Mouse (Mus musculus): ENCODE data around the gene P4hb.
A peak's percentile ranks its signal among the peaks of the same experiment; 100 is the strongest.

The P4hb gene

GRCm38 (mm10) chr11:120615167-120615566 lies 42.1 kb upstream of the P4hb start:
- Histone ChIP-seq H3K4me1 (replicated peaks; ENCODE audit: low read depth, low read length) (peaks cover 86% of the 10 kb centered on the region), H3K4me3 (replicated peaks; ENCODE audit: low read length) (no peak overlapping the region; the same call in 1 of the 2 replicates), H3K36me3 (ENCODE audit: insufficient read depth, low read length) (peaks cover 82% of the 10 kb centered on the region), H3K9me3 (ENCODE audit: low read length) (no peaks in the 10 kb centered on the region), H3K27me3 (ENCODE audit: insufficient read depth, low read length) (no peaks in the 10 kb centered on the region)
- TF ChIP-seq CTCF (conservative IDR thresholded peaks at IDR 0.05; ENCODE audit: low read length) (no peak), NANOG (IDR thresholded peaks at IDR 0.05; ENCODE audit: borderline replicate concordance, low read length) (no peak), POU5F1 (IDR thresholded peaks at IDR 0.05; ENCODE audit: borderline replicate concordance, low read length) (no peak)

GRCm38 (mm10) chr11:120613976-120614375 lies 40.9 kb upstream of the P4hb start:
- H3K4me3 ChIP-seq (replicated peaks; ENCODE audit: low read length) = no peak overlapping the region
- peaks cover 89% of the 10 kb centered on the region for H3K4me1 ChIP-seq (replicated peaks; ENCODE audit: low read depth, low read length)
- TF ChIP-seq POU5F1 (IDR thresholded peaks at IDR 0.05; ENCODE audit: borderline replicate concordance, low read length) = no peak
- no peak for TF ChIP-seq CTCF (conservative IDR thresholded peaks at IDR 0.05; ENCODE audit: low read length)
- no peak for TF ChIP-seq NANOG (IDR thresholded peaks at IDR 0.05; ENCODE audit: borderline replicate concordance, low read length)
- H3K36me3 ChIP-seq (ENCODE audit: insufficient read depth, low read length) = peaks cover 78% of the 10 kb centered on the region
- H3K9me3 ChIP-seq (ENCODE audit: low read length) = no peaks in the 10 kb centered on the region
- H3K27me3 ChIP-seq (ENCODE audit: insufficient read depth, low read length) = no peaks in the 10 kb centered on the region

GRCm38 (mm10) chr11:120613481-120613972 lies 40.5 kb upstream of the P4hb start:
- no peak overlapping the region for H3K4me3 ChIP-seq (replicated peaks; ENCODE audit: low read length)

GRCm38 (mm10) chr11:120612763-120613162 lies 39.7 kb upstream of the P4hb start:
- H3K4me3 ChIP-seq (replicated peaks; ENCODE audit: low read length) = no peak overlapping the region
- H3K27me3 ChIP-seq (ENCODE audit: insufficient read depth, low read length) = no peaks in the 10 kb centered on the region
- peak; percentile 66 for TF ChIP-seq CTCF (conservative IDR thresholded peaks at IDR 0.05; ENCODE audit: low read length)
- TF ChIP-seq NANOG (IDR thresholded peaks at IDR 0.05; ENCODE audit: borderline replicate concordance, low read length) = no peak
- no peak for TF ChIP-seq POU5F1 (IDR thresholded peaks at IDR 0.05; ENCODE audit: borderline replicate concordance, low read length)
- H3K9me3 ChIP-seq (ENCODE audit: low read length) = no peaks in the 10 kb centered on the region
- H3K36me3 ChIP-seq (ENCODE audit: insufficient read depth, low read length) = peaks cover 70% of the 10 kb centered on the region
- peaks cover 90% of the 10 kb centered on the region for H3K4me1 ChIP-seq (replicated peaks; ENCODE audit: low read depth, low read length)

More at GRCm38 (mm10) chr11:120613481-120613972, 40.5 kb upstream of the P4hb start:
- no peaks in the 10 kb centered on the region for H3K27me3 ChIP-seq (ENCODE audit: insufficient read depth, low read length)
- TF ChIP-seq CTCF (conservative IDR thresholded peaks at IDR 0.05; ENCODE audit: low read length) = no peak
- TF ChIP-seq POU5F1 (IDR thresholded peaks at IDR 0.05; ENCODE audit: borderline replicate concordance, low read length) = no peak
- no peak for TF ChIP-seq NANOG (IDR thresholded peaks at IDR 0.05; ENCODE audit: borderline replicate concordance, low read length)
- no peaks in the 10 kb centered on the region for H3K9me3 ChIP-seq (ENCODE audit: low read length)
- peaks cover 89% of the 10 kb centered on the region for H3K4me1 ChIP-seq (replicated peaks; ENCODE audit: low read depth, low read length)
- H3K36me3 ChIP-seq (ENCODE audit: insufficient read depth, low read length) = peaks cover 73% of the 10 kb centered on the region

GRCm38 (mm10) chr11:120610477-120611046 lies 37.5 kb upstream of the P4hb start:
- no peaks in the 10 kb centered on the region for H3K9me3 ChIP-seq (ENCODE audit: low read length)
- TF ChIP-seq NANOG (IDR thresholded peaks at IDR 0.05; ENCODE audit: borderline replicate concordance, low read length) (no peak), POU5F1 (IDR thresholded peaks at IDR 0.05; ENCODE audit: borderline replicate concordance, low read length) (no peak), CTCF (conservative IDR thresholded peaks at IDR 0.05; ENCODE audit: low read length) (no peak)
- H3K4me3 ChIP-seq (replicated peaks; ENCODE audit: low read length) = no peak overlapping the region
- peaks cover 92% of the 10 kb centered on the region for H3K4me1 ChIP-seq (replicated peaks; ENCODE audit: low read depth, low read length)
- H3K36me3 ChIP-seq (ENCODE audit: insufficient read depth, low read length) = peaks cover 79% of the 10 kb centered on the region
- 0 out of 2 replicates have a peak, but pooled peaks cover 2% of the 10 kb centered on the region for H3K27me3 ChIP-seq (ENCODE audit: insufficient read depth, low read length)

GRCm38 (mm10) chr11:120609250-120609649 lies 36.2 kb upstream of the P4hb start:
- Histone ChIP-seq H3K4me1 (replicated peaks; ENCODE audit: low read depth, low read length) (peaks cover 81% of the 10 kb centered on the region), H3K36me3 (ENCODE audit: insufficient read depth, low read length) (peaks cover 79% of the 10 kb centered on the region), H3K4me3 (replicated peaks; ENCODE audit: low read length) (peak overlapping the region; percentile 72), H3K27me3 (ENCODE audit: insufficient read depth, low read length) (0 out of 2 replicates have a peak, but pooled peaks cover 2% of the 10 kb centered on the region), H3K9me3 (ENCODE audit: low read length) (no peaks in the 10 kb centered on the region)
- TF ChIP-seq NANOG (IDR thresholded peaks at IDR 0.05; ENCODE audit: borderline replicate concordance, low read length) = no peak
- no peak for TF ChIP-seq CTCF (conservative IDR thresholded peaks at IDR 0.05; ENCODE audit: low read length)
- TF ChIP-seq POU5F1 (IDR thresholded peaks at IDR 0.05; ENCODE audit: borderline replicate concordance, low read length) = no peak

GRCm38 (mm10) chr11:120608241-120609034 lies 35.4 kb upstream of the P4hb start, which contains the start of gene Npb:
Gene Npb, plus strand, starts transcription at chr11:120608477.
- Histone ChIP-seq H3K27me3 (ENCODE audit: insufficient read depth, low read length) (0 out of 2 replicates have a peak, but pooled peaks cover 2% of the 10 kb centered on the region), H3K9me3 (ENCODE audit: low read length) (no peaks in the 10 kb centered on the region), H3K4me1 (replicated peaks; ENCODE audit: low read depth, low read length) (peaks cover 73% of the 10 kb centered on the region), H3K36me3 (ENCODE audit: insufficient read depth, low read length) (peaks cover 79% of the 10 kb centered on the region), H3K4me3 (replicated peaks; ENCODE audit: low read length) (peak within 1 kb of the TSS; percentile 72)
- no peak for TF ChIP-seq CTCF (conservative IDR thresholded peaks at IDR 0.05; ENCODE audit: low read length)
- TF ChIP-seq NANOG (IDR thresholded peaks at IDR 0.05; ENCODE audit: borderline replicate concordance, low read length) = no peak
- no peak for TF ChIP-seq POU5F1 (IDR thresholded peaks at IDR 0.05; ENCODE audit: borderline replicate concordance, low read length)

- H3K27me3 ChIP-seq (ENCODE audit: insufficient read depth, low read length) = 0 out of 2 replicates have a peak, but pooled peaks cover 2% of the 10 kb centered on the region
- TF ChIP-seq POU5F1 (IDR thresholded peaks at IDR 0.05; ENCODE audit: borderline replicate concordance, low read length) (no peak), CTCF (conservative IDR thresholded peaks at IDR 0.05; ENCODE audit: low read length) (no peak), NANOG (IDR thresholded peaks at IDR 0.05; ENCODE audit: borderline replicate concordance, low read length) (no peak)
- H3K36me3 ChIP-seq (ENCODE audit: insufficient read depth, low read length) = peaks cover 79% of the 10 kb centered on the region
- H3K4me3 ChIP-seq (replicated peaks; ENCODE audit: low read length) = 0 out of 2 replicates have a peak overlapping the region, but pooled peaks have one; percentile 13
- H3K4me1 ChIP-seq (replicated peaks; ENCODE audit: low read depth, low read length) = peaks cover 63% of the 10 kb centered on the region
- H3K9me3 ChIP-seq (ENCODE audit: low read length) = no peaks in the 10 kb centered on the region
Observed at GRCm38 (mm10) chr11:120606764-120607163, 33.7 kb upstream of the P4hb start.

Measured in E14TG2a.4 (cell line).